Mouse (Mus musculus) central nervous system, embryonic 18 days (tissue): Measurements from ENCODE around the gene Erich6b. TPM values are rescaled to one million over a fixed set of nuclear protein-coding genes. Genes with fewer than 3 reads are reported as not detected.

Experiments used
- polyA plus RNA-seq: library from polyadenylated mRNA; depleted of rRNA; stranded (reverse); fragments of >200 nt; gene quantifications from 2 replicates; pipeline ENCODE4 v1.2.3, GENCODE M21; 2012; rRNA removed

The Erich6b gene
- not detected in 2 replicates for polyA plus RNA-seq

GRCm38 (mm10) chr14:75642080-75642479 lies at the start of gene Erich6b:
Gene Erich6b, plus strand, starts transcription at chr14:75642259.

GRCm38 (mm10) chr14:75592978-75593377 lies 49.1 kb upstream of the Erich6b start, which contains the start of gene Spert:
Gene Spert, minus strand, starts transcription at chr14:75593116.

Other genes starting within 250 kb of the Erich6b start
- 4.9 and 6.0 TPM in 2 replicates for gene Siah3, start 186.3 kb upstream of the Erich6b start, polyA plus RNA-seq
- gene Spert, start 49.1 kb upstream of the Erich6b start, polyA plus RNA-seq = not detected in 2 replicates
- 25.7 and 27.2 TPM in 2 replicates for gene Cog3, start 112.3 kb downstream of the Erich6b start, polyA plus RNA-seq
- 14.0 and 15.6 TPM in 2 replicates for gene Slc25a30, start 144.8 kb downstream of the Erich6b start, polyA plus RNA-seq
- 1,677 and 1,692 TPM in 2 replicates for gene Tpt1, start 202.8 kb downstream of the Erich6b start, polyA plus RNA-seq